Mouse (Mus musculus) cerebellum, adult 9-10 months (tissue): ENCODE data around the gene Btbd6.
A peak's percentile ranks its signal among the peaks of the same experiment; 100 is the strongest.

Source experiments
- DNase-seq: peaks from one replicate; pipeline ENCODE4 v3.0.0; 2022

The Btbd6 gene

GRCm38 (mm10) chr12:113012443-113012842 is 36.2 kb downstream of the Btbd6 start:
- no peak for DNase-seq

DNA sequence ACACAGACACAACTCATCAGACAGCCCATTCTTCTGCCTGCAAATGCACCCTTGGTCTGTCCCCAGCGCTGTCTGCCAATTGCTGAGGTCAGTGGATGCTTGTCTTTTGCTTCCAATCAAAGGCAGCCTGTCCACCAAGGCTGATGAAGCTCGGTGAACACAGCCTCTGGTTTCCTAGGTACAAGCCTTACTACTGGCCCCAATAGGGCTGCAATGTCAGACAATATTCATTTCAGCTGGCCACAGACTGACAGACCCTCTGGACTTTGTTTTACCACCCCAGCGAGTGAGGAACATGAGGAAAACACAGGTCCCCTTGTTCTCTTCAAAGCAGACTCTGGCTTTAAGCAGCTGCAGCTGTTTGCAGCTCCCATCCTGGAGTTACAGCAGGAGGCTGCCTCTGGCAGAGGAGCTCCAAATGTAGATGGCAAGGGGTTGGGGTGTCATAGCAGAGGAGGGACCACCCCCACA is 36.8 kb downstream of the Btbd6 start:
- DNase-seq, result peak; percentile 69

GRCm38 (mm10) chr12:113013604-113014558 is 37.6 kb downstream of the Btbd6 start, which contains the start of gene Pacs2:
Gene Pacs2 (plus strand): TSS chr12:113014508.
- DNase-seq, result peak; percentile 93

DNA sequence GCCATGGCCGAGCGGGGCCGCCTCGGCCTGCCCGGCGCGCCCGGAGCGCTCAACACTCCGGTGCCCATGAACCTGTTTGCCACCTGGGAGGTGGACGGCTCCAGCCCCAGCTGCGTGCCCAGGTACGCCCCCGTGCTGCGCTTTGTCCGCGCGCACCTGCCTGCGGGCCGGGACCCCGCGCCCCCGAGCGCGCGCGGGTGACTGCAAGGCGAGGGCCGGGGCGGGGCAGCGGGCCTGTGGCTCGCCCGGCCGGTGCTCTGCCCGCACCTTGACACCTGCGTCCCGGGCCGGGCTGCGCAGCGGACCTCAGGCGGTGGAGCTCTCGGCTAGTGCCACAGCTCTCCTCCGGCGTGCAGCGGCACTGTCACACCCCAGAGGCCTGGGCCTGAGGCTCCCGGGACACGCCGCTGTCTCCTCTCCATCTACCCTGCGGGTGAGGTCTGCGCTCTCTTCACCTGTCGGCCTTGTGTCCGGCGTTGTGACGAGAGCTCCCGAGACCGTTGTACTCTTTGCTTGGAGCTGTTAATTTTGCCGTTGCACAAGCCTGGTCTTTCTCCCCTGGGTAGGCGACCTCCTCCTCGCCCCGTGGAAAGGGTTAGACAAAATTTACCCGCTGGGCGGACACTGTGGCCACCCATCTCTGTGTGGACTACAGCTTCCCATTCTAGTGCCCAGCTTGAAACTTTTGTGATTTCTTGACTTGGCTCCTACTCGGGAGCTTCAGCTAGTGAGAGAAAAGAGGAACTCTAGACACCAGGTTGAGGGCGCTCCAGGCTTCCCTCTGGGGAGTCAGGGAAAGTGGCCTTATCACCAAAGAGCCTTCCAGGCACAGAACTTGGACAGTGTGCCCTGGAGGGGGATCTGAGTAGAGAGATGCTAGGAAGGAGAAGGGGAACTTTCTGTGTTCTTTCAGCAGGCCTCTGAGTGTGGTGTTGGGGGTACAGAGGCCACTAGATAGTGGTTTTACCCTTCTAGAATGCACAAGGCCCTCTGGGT is 38.6 kb downstream of the Btbd6 start:
- peak; percentile 61 for DNase-seq

- no peak for DNase-seq
These were observed 39.7 kb downstream of the Btbd6 start for GRCm38 (mm10) chr12:113015956-113016355.

DNA sequence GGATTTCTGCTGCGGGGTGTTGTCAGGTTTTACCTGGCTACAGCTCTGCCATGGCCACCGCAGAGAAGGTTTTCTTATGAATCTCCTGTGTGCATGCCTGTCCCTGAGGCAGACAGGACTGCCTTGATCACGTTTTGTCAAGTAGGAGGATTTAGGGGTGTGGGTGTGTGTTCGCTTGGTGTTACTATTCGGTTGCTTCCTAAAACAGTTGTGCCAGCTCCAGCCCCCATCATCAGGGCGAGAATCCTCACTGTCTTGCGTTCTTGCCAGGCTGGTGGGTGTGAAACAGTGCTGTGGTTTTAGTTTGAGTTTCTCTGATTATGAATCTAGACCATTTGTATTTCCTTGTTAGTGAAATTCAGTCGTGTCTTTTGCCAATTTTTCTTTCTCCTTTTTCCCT is 40.7 kb downstream of the Btbd6 start:
- DNase-seq, result no peak

GRCm38 (mm10) chr12:113017429-113017984 is 41.2 kb downstream of the Btbd6 start:
- no peak for DNase-seq

DNA sequence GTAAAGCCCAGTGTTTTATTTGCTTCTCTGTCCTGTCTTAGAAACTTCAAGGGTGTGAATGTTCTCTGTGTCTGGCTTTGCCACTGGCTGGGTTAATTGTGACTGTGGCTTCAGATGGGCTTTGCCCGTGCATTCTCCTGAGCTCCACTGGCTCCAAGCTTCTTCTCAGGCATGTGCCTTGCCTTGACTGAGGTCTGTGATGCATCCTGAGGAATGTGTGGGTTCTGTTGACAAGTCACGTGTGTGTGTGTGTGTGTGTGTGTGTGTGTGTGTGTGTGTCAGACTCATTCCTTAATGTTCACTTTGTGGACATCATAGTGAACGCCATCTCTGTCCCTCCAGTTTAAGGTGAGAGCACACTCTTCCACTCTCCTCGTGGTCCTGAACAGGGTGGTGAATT is 42.5 kb downstream of the Btbd6 start:
- no peak for DNase-seq

DNA sequence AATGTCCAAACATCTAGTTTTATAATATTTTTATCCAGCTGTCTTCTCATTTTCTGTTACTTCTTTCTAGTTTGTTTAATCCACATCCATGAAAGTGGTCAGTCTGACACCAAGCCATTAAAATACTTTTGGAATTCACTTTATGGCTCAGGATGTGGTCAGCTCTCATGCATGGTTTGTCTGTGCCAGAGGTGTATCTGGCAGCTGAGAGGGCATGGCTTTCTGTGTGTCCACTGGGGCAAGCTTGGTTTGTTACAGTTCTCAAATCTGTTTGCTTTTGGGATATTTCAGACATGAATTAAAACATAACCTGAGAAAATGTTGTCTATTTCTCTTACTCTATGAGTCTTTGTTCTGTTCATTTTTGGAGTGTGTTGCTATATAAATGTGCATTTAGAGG is 45.2 kb downstream of the Btbd6 start:
- DNase-seq, result no peak

GRCm38 (mm10) chr12:113023082-113023481 is 46.8 kb downstream of the Btbd6 start:
- DNase-seq, result no peak

GRCm38 (mm10) chr12:113026557-113026956 is 50.3 kb downstream of the Btbd6 start:
- no peak for DNase-seq

GRCm38 (mm10) chr12:113027495-113027894 is 51.2 kb downstream of the Btbd6 start:
- no peak for DNase-seq

DNA sequence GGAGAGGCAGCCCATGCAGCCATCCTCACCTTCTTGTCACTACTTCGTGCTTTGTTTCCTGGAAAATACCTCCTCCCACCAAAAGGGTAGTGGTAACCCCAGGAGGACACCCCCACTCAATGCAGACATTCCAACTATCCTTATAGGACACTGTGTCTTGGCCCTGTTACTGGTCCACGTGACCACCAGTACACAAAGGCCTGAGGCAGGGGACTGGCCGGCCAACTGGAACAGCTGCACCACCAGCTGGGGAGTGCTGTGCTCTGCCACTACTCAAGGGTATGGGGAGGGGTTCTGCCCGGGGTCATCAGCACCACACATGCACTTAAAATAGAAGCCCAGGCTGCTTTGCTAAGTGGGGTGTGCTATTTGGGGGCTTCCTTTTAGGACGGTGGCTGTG is 51.8 kb downstream of the Btbd6 start:
- no peak for DNase-seq
